Mouse (Mus musculus): ENCODE results near the gene Tctex1d4.

DNA sequence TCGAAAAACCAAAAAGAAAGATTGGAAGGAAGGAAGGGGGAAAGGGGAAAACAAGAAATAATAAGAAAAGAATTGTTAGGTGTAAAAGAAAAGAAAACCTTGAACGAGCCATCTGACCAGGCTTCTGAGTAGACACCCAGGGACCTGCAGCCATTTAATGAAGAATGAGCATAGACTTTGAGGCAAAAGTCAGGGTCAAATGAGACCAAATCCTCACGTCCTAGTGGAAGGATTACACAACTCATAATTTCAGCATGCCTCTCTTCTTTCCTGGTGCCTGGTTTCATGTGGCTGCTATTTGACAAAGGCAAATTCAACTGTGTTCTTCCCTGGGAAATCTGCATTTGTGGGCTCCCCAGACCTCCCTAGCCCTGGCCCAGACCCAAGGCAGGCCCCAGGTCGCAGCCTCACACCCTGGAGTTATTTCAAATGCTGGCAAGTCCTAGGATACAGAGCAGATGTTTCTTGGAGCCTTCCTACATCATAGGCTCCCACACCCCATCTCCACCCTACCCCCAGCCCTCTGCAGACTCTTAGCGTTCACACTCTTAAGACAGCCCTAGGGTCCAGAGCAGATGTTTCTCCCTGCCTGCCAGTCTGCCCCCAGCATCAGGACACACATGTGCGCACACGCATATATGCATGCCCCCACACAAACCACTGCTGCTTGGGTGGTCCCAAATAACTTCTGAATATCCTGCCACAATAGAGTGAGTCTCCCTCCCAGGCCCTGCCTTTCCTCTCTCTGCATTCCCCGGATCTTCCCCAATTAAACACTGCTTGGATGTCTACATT lies 28.4 kb upstream of the Tctex1d4 start:
- no peak for TF ChIP-seq TBP (IDR thresholded peaks at IDR 0.05; ENCODE audit: low read depth, low read length)
- no peak for TF ChIP-seq MAFK (IDR thresholded peaks at IDR 0.05; ENCODE audit: borderline replicate concordance, low read depth, low read length)
- TF ChIP-seq GATA1 (IDR thresholded peaks at IDR 0.05; ENCODE audit: low read depth, low read length), result no peak
- TF ChIP-seq CTCF (IDR thresholded peaks at IDR 0.05 in 2 of 3, conservative IDR thresholded peaks at IDR 0.05 in 1 of 3; ENCODE audit: control insufficient read depth in 1 of 3, insufficient read depth in 1 of 3, low read depth in 2 of 3, low read length in 3 of 3, poor library complexity in 1 of 3, severe bottlenecking in 1 of 3), result no peak
- no peak for TF ChIP-seq HCFC1 (IDR thresholded peaks at IDR 0.05; ENCODE audit: low read depth, low read length)
- TF ChIP-seq MEF2A (IDR thresholded peaks at IDR 0.05; ENCODE audit: extremely low read depth, insufficient replicate concordance, low read depth, low read length, poor library complexity, severe bottlenecking), result no peak
- no peak for TF ChIP-seq E2F4 (IDR thresholded peaks at IDR 0.05; ENCODE audit: borderline replicate concordance, low read depth, low read length)
- TF ChIP-seq ZMIZ1 (IDR thresholded peaks at IDR 0.05; ENCODE audit: low read depth, low read length), result no peak
- TF ChIP-seq TCF12 (IDR thresholded peaks at IDR 0.05; ENCODE audit: low read depth, low read length), result no peak
- TF ChIP-seq MYB (IDR thresholded peaks at IDR 0.05; ENCODE audit: low read depth, low read length), result no peak
- TF ChIP-seq USF1 (IDR thresholded peaks at IDR 0.05; ENCODE audit: low read depth, low read length), result no peak
- no peak for TF ChIP-seq SIN3A (IDR thresholded peaks at IDR 0.05; ENCODE audit: low read length)

All from MEL (cell line).